Mouse (Mus musculus): Measurements from ENCODE around the gene Irf4. TPM values are rescaled to one million over a fixed set of nuclear protein-coding genes. Genes with fewer than 3 reads are reported as not detected.

Gene Irf4
- polyA plus RNA-seq, 1 experiment, result 1.6 TPM

DNA sequence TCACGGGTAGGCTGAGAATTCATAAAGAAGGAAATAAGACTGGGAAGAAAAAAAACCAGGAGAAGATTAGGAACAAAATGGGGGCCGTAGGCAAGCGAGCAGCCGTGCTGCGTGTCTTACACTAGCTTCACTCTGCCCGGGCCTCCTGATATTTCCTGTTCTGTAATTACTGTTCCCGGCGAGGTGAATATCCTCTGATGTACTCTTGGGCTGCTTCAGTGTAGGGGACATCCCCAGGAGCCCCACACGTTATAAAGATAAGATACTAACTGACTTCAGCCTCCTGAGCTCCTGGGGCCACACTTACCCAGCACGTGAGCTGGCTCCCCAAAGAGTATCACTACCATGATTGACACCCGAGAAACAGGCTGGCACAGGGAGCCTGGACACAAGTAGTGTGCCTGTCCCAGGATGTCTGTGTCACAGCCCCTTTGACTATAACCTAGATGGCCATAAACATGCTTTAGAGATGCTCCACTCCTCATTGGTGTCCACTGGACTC lies 28.7 kb downstream of the Irf4 start:
- H3K27me3 ChIP-seq (replicated peaks; ENCODE audit: control insufficient read depth, insufficient read depth, low read length), result no peaks in the 10 kb centered on the region
- no peaks in the 10 kb centered on the region for H3K36me3 ChIP-seq (ENCODE audit: control insufficient read depth, insufficient read depth, low read length)
- TF ChIP-seq CTCF (conservative IDR thresholded peaks at IDR 0.05; ENCODE audit: insufficient read depth, insufficient read length, low read depth, low read length) (no peak), POLR2A (IDR thresholded peaks at IDR 0.05; ENCODE audit: low read depth, low read length) (no peak)
- DNase-seq, result no peak
- H3K4me1 ChIP-seq (ENCODE audit: control insufficient read depth, insufficient read depth, low read length), result no peaks in the 10 kb centered on the region
- 69% methylated on average over 11 of the region's 11 CpGs for WGBS
- no peak overlapping the region for H3K4me3 ChIP-seq (ENCODE audit: insufficient read depth, low read depth, low read length)
- H3K27ac ChIP-seq (ENCODE audit: insufficient read depth, low read depth, low read length), result no peak overlapping the region

GRCm38 (mm10) chr13:30781905-30782304 lies 32.9 kb downstream of the Irf4 start:
- DNase-seq, result no peak
- no peak overlapping the region for H3K27ac ChIP-seq (ENCODE audit: insufficient read depth, low read depth, low read length)
- WGBS, result 46% methylated on average over 2 of the region's 2 CpGs

DNA sequence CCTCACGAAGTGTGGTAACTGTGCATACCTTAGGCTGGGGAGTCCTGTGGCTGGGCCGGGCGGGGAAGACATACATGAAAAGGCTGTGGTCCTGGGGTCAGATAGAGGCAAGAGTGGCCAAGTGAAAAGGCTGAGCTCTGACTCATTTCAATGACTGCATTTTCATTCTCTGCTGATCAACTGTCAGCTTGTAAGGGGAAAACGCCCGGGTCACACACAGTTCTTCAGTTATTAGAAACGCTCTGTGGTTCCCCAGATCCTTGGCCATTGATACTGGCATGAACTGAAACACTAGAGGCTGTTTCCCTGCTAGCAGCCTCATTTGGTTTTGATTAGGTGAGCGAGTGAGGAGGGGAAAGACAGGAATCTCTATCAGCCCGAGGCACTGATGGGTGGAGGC lies 33.4 kb downstream of the Irf4 start:
- H3K36me3 ChIP-seq (ENCODE audit: control insufficient read depth, insufficient read depth, low read length), result no peaks in the 10 kb centered on the region
- H3K27me3 ChIP-seq (replicated peaks; ENCODE audit: control insufficient read depth, insufficient read depth, low read length), result no peaks in the 10 kb centered on the region
- WGBS, result 48% methylated on average over 8 of the region's 8 CpGs
- H3K4me3 ChIP-seq (ENCODE audit: insufficient read depth, low read depth, low read length), result no peak overlapping the region
- DNase-seq, result no peak
- TF ChIP-seq POLR2A (IDR thresholded peaks at IDR 0.05; ENCODE audit: low read depth, low read length) (no peak), CTCF (conservative IDR thresholded peaks at IDR 0.05; ENCODE audit: insufficient read depth, insufficient read length, low read depth, low read length) (no peak)
- no peaks in the 10 kb centered on the region for H3K4me1 ChIP-seq (ENCODE audit: control insufficient read depth, insufficient read depth, low read length)
- H3K27ac ChIP-seq (ENCODE audit: insufficient read depth, low read depth, low read length), result no peak overlapping the region

More at GRCm38 (mm10) chr13:30781905-30782304, 32.9 kb downstream of the Irf4 start:
- H3K27me3 ChIP-seq (replicated peaks; ENCODE audit: control insufficient read depth, insufficient read depth, low read length), result no peaks in the 10 kb centered on the region
- H3K36me3 ChIP-seq (ENCODE audit: control insufficient read depth, insufficient read depth, low read length), result no peaks in the 10 kb centered on the region
- TF ChIP-seq POLR2A (IDR thresholded peaks at IDR 0.05; ENCODE audit: low read depth, low read length), result no peak
- no peak for TF ChIP-seq CTCF (conservative IDR thresholded peaks at IDR 0.05; ENCODE audit: insufficient read depth, insufficient read length, low read depth, low read length)
- no peak overlapping the region for H3K4me3 ChIP-seq (ENCODE audit: insufficient read depth, low read depth, low read length)
- no peaks in the 10 kb centered on the region for H3K4me1 ChIP-seq (ENCODE audit: control insufficient read depth, insufficient read depth, low read length)

DNA sequence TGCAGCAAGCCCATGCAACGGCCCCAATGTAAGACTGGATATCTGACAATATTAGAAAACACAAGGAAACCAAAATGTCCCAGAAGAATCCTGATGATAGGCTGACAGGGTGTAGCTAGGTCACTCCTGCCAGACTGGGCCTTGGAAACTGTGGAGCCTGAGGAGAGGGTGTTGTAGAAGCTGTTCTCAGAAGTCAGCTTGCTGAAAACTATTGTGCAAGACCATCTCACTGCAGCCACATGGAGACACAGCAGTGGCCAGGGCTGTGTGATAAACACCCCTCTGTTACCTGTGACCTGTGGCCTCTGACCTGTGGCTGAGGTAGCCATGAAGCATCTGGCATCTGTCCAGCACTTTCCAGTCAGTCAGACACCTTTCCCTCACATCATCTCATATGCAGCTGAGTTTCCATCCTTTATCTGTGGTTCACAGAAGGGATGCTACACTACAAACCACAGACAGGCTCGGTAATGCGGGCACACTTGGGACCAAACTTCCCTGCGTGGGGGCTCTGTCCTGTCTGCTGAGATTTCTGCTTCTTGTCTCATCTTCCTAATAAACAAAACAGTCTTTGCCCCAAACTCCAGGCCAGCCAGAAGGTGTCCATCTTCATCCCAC lies 36.5 kb downstream of the Irf4 start:
- no peaks in the 10 kb centered on the region for H3K4me1 ChIP-seq (ENCODE audit: control insufficient read depth, insufficient read depth, low read length)
- TF ChIP-seq CTCF (conservative IDR thresholded peaks at IDR 0.05; ENCODE audit: insufficient read depth, insufficient read length, low read depth, low read length) (no peak), POLR2A (IDR thresholded peaks at IDR 0.05; ENCODE audit: low read depth, low read length) (no peak)
- H3K36me3 ChIP-seq (ENCODE audit: control insufficient read depth, insufficient read depth, low read length), result no peaks in the 10 kb centered on the region
- H3K27me3 ChIP-seq (replicated peaks; ENCODE audit: control insufficient read depth, insufficient read depth, low read length), result no peaks in the 10 kb centered on the region
- H3K4me3 ChIP-seq (ENCODE audit: insufficient read depth, low read depth, low read length), result no peak overlapping the region
- 85% methylated on average over 4 of the region's 4 CpGs for WGBS
- no peak for DNase-seq
- no peak overlapping the region for H3K27ac ChIP-seq (ENCODE audit: insufficient read depth, low read depth, low read length)

DNA sequence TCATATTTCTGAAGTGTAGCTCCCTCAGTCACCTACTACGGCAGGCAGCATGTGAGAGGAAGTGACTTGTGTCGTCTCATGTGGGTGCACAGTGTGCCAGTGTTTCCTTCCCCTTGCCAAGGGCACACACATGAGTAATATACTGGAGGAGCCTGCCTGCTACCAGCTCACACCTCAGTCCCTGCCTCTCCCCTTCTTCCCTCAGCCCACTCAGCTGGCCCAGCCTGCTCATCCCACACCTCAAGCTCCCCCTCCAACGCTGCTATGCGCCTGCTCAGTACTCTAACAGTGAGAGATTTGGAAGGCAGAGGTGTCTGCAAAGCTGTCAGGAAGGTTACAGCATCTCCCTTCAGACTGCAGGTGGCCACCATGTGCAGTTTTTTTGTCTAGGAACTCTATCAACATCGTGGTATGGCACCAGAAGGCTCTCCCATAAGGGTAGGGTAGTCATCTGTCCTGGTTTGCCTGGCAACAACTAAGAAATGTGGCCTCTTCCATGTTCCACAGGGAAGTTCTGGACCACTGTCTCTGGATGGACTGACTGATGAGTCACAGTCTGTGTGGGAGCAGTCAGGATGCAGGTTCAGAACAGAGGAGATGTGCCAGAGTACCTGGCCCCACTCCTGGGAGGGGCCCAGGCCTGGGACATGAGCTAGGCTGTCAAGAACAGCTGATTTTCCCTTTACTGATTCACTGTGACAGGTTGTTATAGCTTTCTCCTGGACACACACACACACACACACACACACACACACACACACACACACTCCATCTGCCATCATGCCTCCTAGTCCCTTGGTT lies 37.4 kb downstream of the Irf4 start:
- no peak overlapping the region for H3K4me3 ChIP-seq (ENCODE audit: insufficient read depth, low read depth, low read length)
- H3K36me3 ChIP-seq (ENCODE audit: control insufficient read depth, insufficient read depth, low read length), result no peaks in the 10 kb centered on the region
- H3K27ac ChIP-seq (ENCODE audit: insufficient read depth, low read depth, low read length), result no peak overlapping the region
- H3K4me1 ChIP-seq (ENCODE audit: control insufficient read depth, insufficient read depth, low read length), result no peaks in the 10 kb centered on the region
- 68% methylated on average over 5 of the region's 5 CpGs for WGBS
- DNase-seq, result no peak
- H3K27me3 ChIP-seq (replicated peaks; ENCODE audit: control insufficient read depth, insufficient read depth, low read length), result no peaks in the 10 kb centered on the region
- TF ChIP-seq POLR2A (IDR thresholded peaks at IDR 0.05; ENCODE audit: low read depth, low read length) (no peak), CTCF (conservative IDR thresholded peaks at IDR 0.05; ENCODE audit: insufficient read depth, insufficient read length, low read depth, low read length) (no peak)

GRCm38 (mm10) chr13:30787036-30787320 lies 38.0 kb downstream of the Irf4 start:
- DNase-seq, result no peak
- Histone ChIP-seq H3K36me3 (ENCODE audit: control insufficient read depth, insufficient read depth, low read length) (no peaks in the 10 kb centered on the region), H3K27me3 (replicated peaks; ENCODE audit: control insufficient read depth, insufficient read depth, low read length) (no peaks in the 10 kb centered on the region), H3K27ac (ENCODE audit: insufficient read depth, low read depth, low read length) (no peak overlapping the region), H3K4me1 (ENCODE audit: control insufficient read depth, insufficient read depth, low read length) (no peaks in the 10 kb centered on the region), H3K4me3 (ENCODE audit: insufficient read depth, low read depth, low read length) (no peak overlapping the region)
- TF ChIP-seq CTCF (conservative IDR thresholded peaks at IDR 0.05; ENCODE audit: insufficient read depth, insufficient read length, low read depth, low read length) (no peak), POLR2A (IDR thresholded peaks at IDR 0.05; ENCODE audit: low read depth, low read length) (no peak)
- 40% methylated on average over 2 of the region's 2 CpGs for WGBS

- Histone ChIP-seq H3K27me3 (replicated peaks; ENCODE audit: control insufficient read depth, insufficient read depth, low read length) (no peaks in the 10 kb centered on the region), H3K4me3 (ENCODE audit: insufficient read depth, low read depth, low read length) (no peak overlapping the region), H3K4me1 (ENCODE audit: control insufficient read depth, insufficient read depth, low read length) (no peaks in the 10 kb centered on the region), H3K36me3 (ENCODE audit: control insufficient read depth, insufficient read depth, low read length) (no peaks in the 10 kb centered on the region), H3K27ac (ENCODE audit: insufficient read depth, low read depth, low read length) (no peak overlapping the region)
- no peak for TF ChIP-seq CTCF (conservative IDR thresholded peaks at IDR 0.05; ENCODE audit: insufficient read depth, insufficient read length, low read depth, low read length)
- TF ChIP-seq POLR2A (IDR thresholded peaks at IDR 0.05; ENCODE audit: low read depth, low read length), result no peak
- 96% methylated on average over 2 of the region's 2 CpGs for WGBS
- DNase-seq, result no peak
Observed at GRCm38 (mm10) chr13:30787556-30787955, 38.5 kb downstream of the Irf4 start.
